Mouse (Mus musculus): ENCODE results near the gene Epb42. TPM values are rescaled to one million over a fixed set of nuclear protein-coding genes. Genes with fewer than 3 reads are reported as not detected.
"Not testable (repeated sequence)": the region's sequence is repeated elsewhere in the genome, so short reads cannot be mapped to it uniquely, and the experiment has no call there.

The Epb42 gene
- polyA plus RNA-seq, 1 experiment from 2014 or later: 3.6 TPM

GRCm38 (mm10) chr2:121055915-121056314 is 19.0 kb upstream of the Epb42 start:
- Histone ChIP-seq H3K27me3 (ENCODE audit: control insufficient read depth, insufficient read depth, low read length) (no peaks in the 10 kb centered on the region), H3K36me3 (ENCODE audit: control insufficient read depth, insufficient read depth, low read length) (no peaks in the 10 kb centered on the region), H3K9ac (ENCODE audit: low read length) (no peak overlapping the region), H3K9me3 (ENCODE audit: control insufficient read depth, low read length) (no peaks in the 10 kb centered on the region), H3K4me3 (ENCODE audit: low read depth, low read length) (no peak overlapping the region), H3K4me2 (ENCODE audit: low read depth) (no peak overlapping the region), H3K4me1 (ENCODE audit: control insufficient read depth, insufficient read depth, low read length) (no peaks in the 10 kb centered on the region), H3K27ac (ENCODE audit: low read depth, low read length) (no peak overlapping the region)
- DNase-seq (ENCODE audit: low spot score) (no peak), ATAC-seq (ENCODE audit: insufficient read depth, low FRiP score, low TSS enrichment) (no peak)
- 87% methylated on average over 6 of the region's 6 CpGs for WGBS

- H3K4me2 ChIP-seq (ENCODE audit: low read depth): no peak overlapping the region
- H3K4me3 ChIP-seq (ENCODE audit: low read depth, low read length): no peak overlapping the region
- 82% methylated on average over 2 of the region's 2 CpGs for WGBS
- DNase-seq (ENCODE audit: low spot score): no peak
- no peaks in the 10 kb centered on the region for H3K4me1 ChIP-seq (ENCODE audit: control insufficient read depth, insufficient read depth, low read length)
- H3K27ac ChIP-seq (ENCODE audit: low read depth, low read length): no peak overlapping the region
- H3K9ac ChIP-seq (ENCODE audit: low read length): no peak overlapping the region
- H3K36me3 ChIP-seq (ENCODE audit: control insufficient read depth, insufficient read depth, low read length): no peaks in the 10 kb centered on the region
- no peak for ATAC-seq (ENCODE audit: insufficient read depth, low FRiP score, low TSS enrichment)
- H3K27me3 ChIP-seq (ENCODE audit: control insufficient read depth, insufficient read depth, low read length): no peaks in the 10 kb centered on the region
- no peaks in the 10 kb centered on the region for H3K9me3 ChIP-seq (ENCODE audit: control insufficient read depth, low read length)
Measured at GRCm38 (mm10) chr2:121054060-121054459, 17.2 kb upstream of the Epb42 start.

- DNase-seq (ENCODE audit: low spot score): no peak
- no peaks in the 10 kb centered on the region for H3K9me3 ChIP-seq (ENCODE audit: control insufficient read depth, low read length)
- ATAC-seq (ENCODE audit: insufficient read depth, low FRiP score, low TSS enrichment): no peak
- H3K4me2 ChIP-seq (ENCODE audit: low read depth): no peak overlapping the region
- 89% methylated on average over 5 of the region's 5 CpGs for WGBS
- H3K4me3 ChIP-seq (ENCODE audit: low read depth, low read length): no peak overlapping the region
- no peak overlapping the region for H3K9ac ChIP-seq (ENCODE audit: low read length)
- no peaks in the 10 kb centered on the region for H3K27me3 ChIP-seq (ENCODE audit: control insufficient read depth, insufficient read depth, low read length)
- H3K27ac ChIP-seq (ENCODE audit: low read depth, low read length): no peak overlapping the region
- H3K4me1 ChIP-seq (ENCODE audit: control insufficient read depth, insufficient read depth, low read length): no peaks in the 10 kb centered on the region
- H3K36me3 ChIP-seq (ENCODE audit: control insufficient read depth, insufficient read depth, low read length): no peaks in the 10 kb centered on the region
Measured at GRCm38 (mm10) chr2:121052176-121052575, 15.3 kb upstream of the Epb42 start.

GRCm38 (mm10) chr2:121045653-121046052 is 8.8 kb upstream of the Epb42 start:
- no peaks in the 10 kb centered on the region for H3K9me3 ChIP-seq (ENCODE audit: control insufficient read depth, low read length)
- H3K27me3 ChIP-seq (ENCODE audit: control insufficient read depth, insufficient read depth, low read length): no peaks in the 10 kb centered on the region
- H3K27ac ChIP-seq (ENCODE audit: low read depth, low read length): no peak overlapping the region
- H3K4me1 ChIP-seq (ENCODE audit: control insufficient read depth, insufficient read depth, low read length): no peaks in the 10 kb centered on the region
- no peak overlapping the region for H3K4me3 ChIP-seq (ENCODE audit: low read depth, low read length)
- ATAC-seq (ENCODE audit: insufficient read depth, low FRiP score, low TSS enrichment): no peak
- H3K9ac ChIP-seq (ENCODE audit: low read length): no peak overlapping the region
- DNase-seq (ENCODE audit: low spot score): no peak
- no peaks in the 10 kb centered on the region for H3K36me3 ChIP-seq (ENCODE audit: control insufficient read depth, insufficient read depth, low read length)
- no peak overlapping the region for H3K4me2 ChIP-seq (ENCODE audit: low read depth)
- 67% methylated on average over 4 of the region's 4 CpGs for WGBS

GRCm38 (mm10) chr2:121041098-121041497 is 4.2 kb upstream of the Epb42 start:
- Histone ChIP-seq H3K4me3 (ENCODE audit: low read depth, low read length) (no peak overlapping the region), H3K4me1 (ENCODE audit: control insufficient read depth, insufficient read depth, low read length) (no peaks in the 10 kb centered on the region), H3K9me3 (ENCODE audit: control insufficient read depth, low read length) (no peaks in the 10 kb centered on the region), H3K36me3 (ENCODE audit: control insufficient read depth, insufficient read depth, low read length) (no peaks in the 10 kb centered on the region), H3K27me3 (ENCODE audit: control insufficient read depth, insufficient read depth, low read length) (no peaks in the 10 kb centered on the region), H3K9ac (ENCODE audit: low read length) (no peak overlapping the region), H3K27ac (ENCODE audit: low read depth, low read length) (no peak overlapping the region), H3K4me2 (ENCODE audit: low read depth) (no peak overlapping the region)
- 49% methylated on average over 5 of the region's 5 CpGs for WGBS
- DNase-seq (ENCODE audit: low spot score): no peak
- ATAC-seq (ENCODE audit: insufficient read depth, low FRiP score, low TSS enrichment): no peak

GRCm38 (mm10) chr2:121039382-121039781 is 2.5 kb upstream of the Epb42 start:
- no peak for DNase-seq (ENCODE audit: low spot score)
- Histone ChIP-seq H3K9ac (ENCODE audit: low read length) (no peak overlapping the region), H3K4me1 (ENCODE audit: control insufficient read depth, insufficient read depth, low read length) (no peaks in the 10 kb centered on the region), H3K36me3 (ENCODE audit: control insufficient read depth, insufficient read depth, low read length) (no peaks in the 10 kb centered on the region), H3K27me3 (ENCODE audit: control insufficient read depth, insufficient read depth, low read length) (no peaks in the 10 kb centered on the region), H3K4me2 (ENCODE audit: low read depth) (no peak overlapping the region), H3K27ac (ENCODE audit: low read depth, low read length) (no peak overlapping the region), H3K9me3 (ENCODE audit: control insufficient read depth, low read length) (no peaks in the 10 kb centered on the region), H3K4me3 (ENCODE audit: low read depth, low read length) (no peak overlapping the region)
- WGBS: 98% methylated on average over 1 of the region's 1 CpGs
- ATAC-seq (ENCODE audit: insufficient read depth, low FRiP score, low TSS enrichment): no peak

GRCm38 (mm10) chr2:121038851-121039250 is 2.0 kb upstream of the Epb42 start:
- not testable (repeated sequence) for DNase-seq (ENCODE audit: low spot score); H3K4me2 ChIP-seq (ENCODE audit: low read depth); H3K36me3 ChIP-seq (ENCODE audit: control insufficient read depth, insufficient read depth, low read length); H3K27me3 ChIP-seq (ENCODE audit: control insufficient read depth, insufficient read depth, low read length); H3K4me3 ChIP-seq (ENCODE audit: low read depth, low read length); ATAC-seq (ENCODE audit: insufficient read depth, low FRiP score, low TSS enrichment); H3K9ac ChIP-seq (ENCODE audit: low read length); H3K4me1 ChIP-seq (ENCODE audit: control insufficient read depth, insufficient read depth, low read length); H3K9me3 ChIP-seq (ENCODE audit: control insufficient read depth, low read length); H3K27ac ChIP-seq (ENCODE audit: low read depth, low read length)
- 95% methylated on average over 1 of the region's 1 CpGs for WGBS

- ATAC-seq (ENCODE audit: insufficient read depth, low FRiP score, low TSS enrichment): no peak
- WGBS: 77% methylated on average over 5 of the region's 5 CpGs
- Histone ChIP-seq H3K36me3 (ENCODE audit: control insufficient read depth, insufficient read depth, low read length) (peaks cover under 1% of the 10 kb centered on the region; the same call in 1 of the 2 replicates), H3K27me3 (ENCODE audit: control insufficient read depth, insufficient read depth, low read length) (no peaks in the 10 kb centered on the region), H3K4me3 (ENCODE audit: low read depth, low read length) (no peak overlapping the region), H3K4me1 (ENCODE audit: control insufficient read depth, insufficient read depth, low read length) (no peaks in the 10 kb centered on the region), H3K9me3 (ENCODE audit: control insufficient read depth, low read length) (no peaks in the 10 kb centered on the region), H3K9ac (ENCODE audit: low read length) (no peak overlapping the region), H3K4me2 (ENCODE audit: low read depth) (no peak overlapping the region), H3K27ac (ENCODE audit: low read depth, low read length) (no peak overlapping the region)
- DNase-seq (ENCODE audit: low spot score): no peak
Measured at GRCm38 (mm10) chr2:121022918-121023317, 14.0 kb downstream of the Epb42 start.

- no peak overlapping the region for H3K9ac ChIP-seq (ENCODE audit: low read length)
- DNase-seq (ENCODE audit: low spot score): no peak
- WGBS: 94% methylated on average over 1 of the region's 1 CpGs
Measured at GRCm38 (mm10) chr2:121017151-121017550, 19.7 kb downstream of the Epb42 start.

More at GRCm38 (mm10) chr2:121017151-121017550, 19.7 kb downstream of the Epb42 start:
- H3K4me3 ChIP-seq (ENCODE audit: low read depth, low read length): no peak overlapping the region
- peaks cover 5% of the 10 kb centered on the region for H3K36me3 ChIP-seq (ENCODE audit: control insufficient read depth, insufficient read depth, low read length)
- no peak overlapping the region for H3K27ac ChIP-seq (ENCODE audit: low read depth, low read length)
- ATAC-seq (ENCODE audit: insufficient read depth, low FRiP score, low TSS enrichment): no peak
- H3K4me1 ChIP-seq (ENCODE audit: control insufficient read depth, insufficient read depth, low read length): no peaks in the 10 kb centered on the region
- H3K4me2 ChIP-seq (ENCODE audit: low read depth): no peak overlapping the region
- no peaks in the 10 kb centered on the region for H3K27me3 ChIP-seq (ENCODE audit: control insufficient read depth, insufficient read depth, low read length)
- no peaks in the 10 kb centered on the region for H3K9me3 ChIP-seq (ENCODE audit: control insufficient read depth, low read length)
